Mouse (Mus musculus) C2C12 (cell line): ENCODE results near the gene Zfp280b.

Experiments
- CTCF ChIP-seq: IDR thresholded peaks from one replicate; pipeline ENCODE4 v1.5.1; 2011; ENCODE audit not compliant: control insufficient read depth, insufficient read depth, insufficient read length
- MAX ChIP-seq: IDR thresholded peaks from one replicate; pipeline ENCODE4 v1.6.1; 2011; ENCODE audit warnings: mild to moderate bottlenecking, control low read depth

GRCm38 (mm10) chr10:76036962-76037361, 4.5 kb downstream of the Zfp280b start:
- TF ChIP-seq MAX (no peak), CTCF (no peak)
